Mouse (Mus musculus) heart, adult 2 months (tissue): ENCODE measurements around the gene Hoxc13.

Experiments
- CTCF ChIP-seq: fragments of 200-600 bp; IDR thresholded peaks from 2 replicates; pipeline ENCODE4 v1.8.1; 2022; ENCODE audit warnings: antibody characterized with exemption, mild to moderate bottlenecking, moderate library complexity
- EP300 ChIP-seq: fragments of 200-500 bp; IDR thresholded peaks from 2 replicates; pipeline ENCODE4 v1.6.1; 2011; ENCODE audit warnings: low read depth, low read length, control low read depth; ENCODE audit not compliant: insufficient read depth

DNA sequence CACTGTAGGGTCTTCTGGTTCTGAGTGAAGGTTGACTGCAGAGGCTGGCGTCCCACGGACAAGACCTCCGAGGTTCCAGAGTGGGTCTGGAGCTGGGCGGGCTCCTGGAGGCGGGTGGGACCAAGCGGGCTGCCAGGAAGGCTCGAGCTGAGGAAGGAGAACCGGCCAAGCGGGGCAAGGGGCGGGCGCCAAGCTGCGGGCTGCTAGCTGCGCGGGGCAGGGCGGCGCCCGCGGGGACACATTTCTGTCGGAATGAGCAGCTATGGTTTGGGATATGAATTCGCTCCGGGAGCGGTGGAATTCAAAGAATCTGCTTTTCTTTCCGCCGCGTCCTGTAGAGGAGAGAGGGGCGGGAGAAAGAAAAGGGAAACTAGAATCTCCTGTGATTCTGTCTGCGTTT is 14.0 kb downstream of the Hoxc13 start:
- TF ChIP-seq CTCF (no peak), EP300 (no peak)
